ENCODE assay signal across 22 mouse cellular contexts in the genomic region with DNA sequence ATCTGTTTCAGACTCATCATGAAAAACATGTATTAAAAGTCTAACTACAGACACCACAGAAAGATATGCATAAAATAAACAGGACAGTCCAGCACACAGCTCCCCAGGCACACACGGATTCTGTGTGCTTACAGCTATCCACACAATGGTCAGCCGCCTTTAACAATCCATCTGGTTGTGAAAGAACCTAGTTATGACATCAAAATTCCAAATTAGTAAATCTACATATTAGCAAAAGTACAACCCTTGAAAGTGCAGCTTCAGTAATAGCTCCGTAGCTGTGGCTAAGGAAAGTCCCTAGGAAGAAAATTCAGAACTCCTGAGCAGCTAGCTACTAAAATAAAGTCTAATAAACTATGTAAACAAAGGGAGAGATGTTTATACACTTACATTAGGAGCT. TPM values are rescaled to one million over a fixed set of nuclear protein-coding genes. Genes with fewer than 3 reads are reported as not detected.
"Had no signal": no experiment of that assay in that cellular context is flagged by ENCODE, and none has a peak within 500 bp of the region (broad histone marks: within the 10 kb centered on the region; RNA-seq: fewer than 3 reads in every experiment).

No protein-coding gene starts in this region.

- H3K36me3 ChIP-seq: hindbrain, embryonic 15.5 days; limb, embryonic 13.5 days; midbrain, embryonic 13.5 days; neural tube, embryonic 13.5 days; stomach, embryonic 15.5 days had no signal

- H3K4me3 ChIP-seq: hindbrain, embryonic 15.5 days; limb, embryonic 13.5 days; megakaryocyte, embryonic 14.5 days; midbrain, embryonic 10.5 days; midbrain, embryonic 13.5 days; myocyte; neural tube, embryonic 13.5 days; stomach, embryonic 15.5 days had no signal

- H3K27me3 ChIP-seq: hindbrain, embryonic 15.5 days; limb, embryonic 13.5 days; midbrain, embryonic 13.5 days; neural tube, embryonic 13.5 days; stomach, embryonic 15.5 days had no signal

- ATAC-seq: midbrain, embryonic 13.5 days; midbrain, embryonic 16.5 days had no signal

- DNase-seq: kidney, adult 18-20 months; kidney, postnatal 14 days; kidney, postnatal 4 days; left cerebral cortex, postnatal 4 days; lung, postnatal 36 days; retina, postnatal 1 day; right cerebral cortex, postnatal 25 days; spleen, adult 18-20 months; thymus, adult 2 months; thymus, postnatal 14 days; thymus, postnatal 4 days had no signal

- H3K27ac ChIP-seq: hindbrain, embryonic 15.5 days; liver, embryonic 14.5 days; midbrain, embryonic 10.5 days; midbrain, embryonic 13.5 days; neural tube, embryonic 13.5 days; stomach, embryonic 15.5 days had no signal

- H3K9ac ChIP-seq: hindbrain, embryonic 15.5 days; limb, embryonic 13.5 days; liver, embryonic 14.5 days; midbrain, embryonic 13.5 days; neural tube, embryonic 13.5 days; stomach, embryonic 15.5 days had no signal

- H3K4me2 ChIP-seq: hindbrain, embryonic 15.5 days; midbrain, embryonic 13.5 days; neural tube, embryonic 13.5 days; stomach, embryonic 15.5 days had no signal

- H3K9me3 ChIP-seq: hindbrain, embryonic 15.5 days; limb, embryonic 13.5 days; megakaryocyte, embryonic 14.5 days; midbrain, embryonic 10.5 days; midbrain, embryonic 13.5 days; neural tube, embryonic 13.5 days; stomach, embryonic 15.5 days had no signal

- H3K4me1 ChIP-seq: megakaryocyte, embryonic 14.5 days had no signal

RNA-seq across cellular contexts. Expression of a gene that starts 21.1 kb away (rescaled TPM):
- total RNA-seq: neutrophil, adult 5-6 weeks had no signal
